Mouse (Mus musculus) gastrocnemius, adult 2 months (tissue): ENCODE measurements at regions not wholly inside any gene's neighbourhood (a gene's known extent, or its start where the extent isn't known, plus 50 kb on each side); places are given as distances from the start of the nearest gene placed in this dataset.

Source experiments
- DNase-seq: peaks from one replicate; pipeline ENCODE4 v3.0.0; 2022
- H3K27ac ChIP-seq: fragments of 200-600 bp; 2 replicates; pipeline ENCODE4 v1.8.1; 2022; ENCODE audit warnings: mild to moderate bottlenecking
- H3K4me3 ChIP-seq: fragments of 200-600 bp; 2 replicates; pipeline ENCODE4 v1.8.1; 2022; ENCODE audit warnings: mild to moderate bottlenecking, moderate library complexity
- CTCF ChIP-seq: fragments of 200-600 bp; IDR thresholded peaks from 2 replicates; pipeline ENCODE4 v1.8.1; 2022; ENCODE audit warnings: antibody characterized with exemption, mild to moderate bottlenecking, moderate library complexity
- intact Hi-C: fragments of 180-260 bp; cut with DNase I; formaldehyde crosslinking; loops from one replicate; pipeline ENCODE4 v1.15.1; 2025

DNA sequence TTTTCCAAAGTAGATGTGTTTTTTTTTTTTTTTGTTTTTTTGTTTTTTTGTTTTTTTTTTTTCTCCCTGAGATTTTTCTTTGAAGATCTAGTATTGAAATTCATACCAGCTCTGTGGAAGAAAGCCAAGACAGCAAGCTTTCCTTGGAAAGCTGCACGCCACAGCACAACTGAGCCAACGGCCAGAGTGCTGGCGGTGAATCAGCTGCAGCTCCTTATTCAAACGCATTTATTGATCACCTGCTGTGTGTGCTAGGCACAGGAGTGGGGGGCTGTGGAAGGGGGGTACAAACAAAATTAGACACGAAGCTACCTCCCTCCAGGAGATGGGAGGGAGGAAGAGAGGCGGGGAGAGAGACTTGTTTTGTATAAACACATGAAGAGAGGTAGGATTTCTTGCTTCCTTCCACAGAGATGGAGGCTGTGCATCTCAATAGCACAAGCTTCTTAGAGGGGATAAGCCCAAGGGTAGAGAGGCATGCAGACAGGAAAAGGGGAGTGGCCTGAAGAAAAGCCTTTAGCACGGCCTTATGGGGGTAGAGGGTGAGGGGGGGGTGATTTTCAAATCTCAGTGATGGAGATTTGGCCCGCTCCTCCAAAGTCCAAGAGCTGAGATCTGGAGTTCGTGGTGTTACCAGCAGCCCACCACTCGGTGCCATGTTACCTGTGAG is 170.1 kb upstream of the Pum3 start:
- TF ChIP-seq CTCF = no peak
- intact Hi-C loops = no loop called here
- H3K4me3 ChIP-seq = no peak overlapping the region
- DNase-seq = no peak
- no peak overlapping the region for H3K27ac ChIP-seq

DNA sequence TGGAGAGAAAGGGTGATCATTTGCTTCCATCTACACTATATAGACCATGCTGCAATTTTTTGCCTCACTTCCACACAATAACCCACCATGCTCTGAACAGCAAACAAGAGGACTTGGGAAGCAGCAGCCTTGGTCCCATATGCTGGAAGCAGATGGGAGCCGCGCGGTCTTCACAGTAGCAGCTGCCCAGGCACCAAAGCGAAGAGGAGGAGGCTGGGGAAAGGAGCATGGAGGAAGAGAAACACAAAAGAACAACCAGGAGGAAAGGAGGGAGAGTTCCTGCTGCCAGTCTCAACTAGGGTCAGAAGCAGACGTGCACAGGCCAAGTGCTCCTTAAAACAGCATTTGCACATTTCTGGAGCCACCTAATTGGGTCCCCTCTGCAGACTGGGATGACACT is 168.7 kb upstream of the Pum3 start:
- H3K27ac ChIP-seq = no peak overlapping the region
- intact Hi-C loops = no loop called here
- H3K4me3 ChIP-seq = no peak overlapping the region
- no peak for DNase-seq
- no peak for TF ChIP-seq CTCF

DNA sequence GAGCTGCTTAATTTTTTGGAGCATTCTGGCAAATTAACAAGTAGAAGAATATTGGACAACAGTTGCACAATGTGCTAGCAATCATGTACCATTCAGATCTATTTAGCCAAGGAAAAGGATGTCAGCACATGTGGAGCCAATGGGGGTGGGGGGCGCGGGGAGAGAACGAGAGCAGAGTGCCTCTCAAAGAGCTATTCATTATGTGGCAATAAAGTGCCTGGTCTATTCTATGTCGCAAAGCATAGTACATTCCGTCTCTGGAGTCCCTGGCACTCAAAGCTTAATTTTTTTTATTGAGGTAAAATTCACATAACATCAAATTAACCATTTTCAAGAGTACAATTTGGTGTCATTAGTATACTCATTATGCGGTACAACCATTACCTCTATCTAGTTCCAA is 155.9 kb upstream of the Pum3 start:
- H3K4me3 ChIP-seq = no peak overlapping the region

DNA sequence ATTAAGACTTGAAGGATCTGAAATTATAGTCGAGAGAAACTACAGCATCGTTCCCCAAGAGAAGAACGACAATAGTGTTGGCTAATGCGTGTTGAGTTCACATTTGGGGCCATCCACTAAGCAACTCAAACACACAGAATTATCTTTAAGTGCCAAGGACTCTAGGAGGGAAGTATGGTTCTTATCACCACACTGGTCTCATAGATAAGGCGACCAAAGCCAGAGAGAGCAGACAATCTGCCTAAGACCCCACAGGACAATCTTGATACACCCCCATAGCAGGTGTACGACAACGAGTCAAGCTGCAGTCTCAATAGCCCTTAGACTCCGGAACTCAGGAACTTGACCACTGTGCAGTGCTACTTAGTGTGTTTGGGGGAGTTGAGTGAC is 152.5 kb upstream of the Pum3 start:
- no peak for TF ChIP-seq CTCF

More for the DNA sequence above, 155.9 kb upstream of the Pum3 start:
- no peak for TF ChIP-seq CTCF
- intact Hi-C loops = no loop called here
- DNase-seq = no peak
- no peak overlapping the region for H3K27ac ChIP-seq

DNA sequence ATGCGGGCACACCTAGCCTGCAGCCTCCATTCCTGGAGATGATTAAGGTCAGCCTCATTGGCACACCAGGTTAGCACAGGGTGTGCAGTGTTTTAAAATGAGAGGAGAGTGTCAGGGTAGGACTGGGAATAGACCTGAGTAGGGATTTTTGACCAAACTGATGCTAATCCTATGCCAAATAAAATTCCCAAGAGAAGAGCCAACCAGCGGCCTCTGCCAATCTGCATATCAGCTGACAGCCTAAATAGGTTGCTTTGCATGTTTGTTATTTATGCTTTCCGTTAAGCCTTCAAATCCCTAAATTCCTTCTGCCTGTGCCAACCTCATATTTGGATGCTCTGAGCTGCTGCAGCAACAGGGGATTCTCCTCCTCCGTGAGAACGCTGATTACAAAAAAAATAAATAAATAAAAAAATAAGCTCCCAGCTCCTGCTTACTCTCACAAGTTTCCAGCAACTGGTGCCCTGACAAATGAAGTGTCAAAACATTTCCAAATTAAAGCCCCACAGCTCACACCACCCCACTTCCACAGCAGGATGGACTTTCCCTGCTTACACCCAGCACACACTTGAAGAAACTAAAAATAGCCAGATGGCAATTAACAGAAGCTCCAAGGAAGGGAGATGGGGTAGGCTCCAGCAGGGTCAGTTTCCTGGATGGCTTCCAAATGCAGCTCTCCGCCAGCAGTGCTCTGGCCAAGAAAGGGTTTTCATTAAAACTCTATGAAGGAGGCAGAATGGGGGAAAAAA is 151.9 kb upstream of the Pum3 start:
- H3K27ac ChIP-seq = no peak overlapping the region
- TF ChIP-seq CTCF = no peak
- no peak for DNase-seq
- intact Hi-C loops = no loop called here
- H3K4me3 ChIP-seq = no peak overlapping the region

More for the DNA sequence above, 152.5 kb upstream of the Pum3 start:
- Histone ChIP-seq H3K4me3 (no peak overlapping the region), H3K27ac (no peak overlapping the region)
- intact Hi-C loops = no loop called here
- no peak for DNase-seq

DNA sequence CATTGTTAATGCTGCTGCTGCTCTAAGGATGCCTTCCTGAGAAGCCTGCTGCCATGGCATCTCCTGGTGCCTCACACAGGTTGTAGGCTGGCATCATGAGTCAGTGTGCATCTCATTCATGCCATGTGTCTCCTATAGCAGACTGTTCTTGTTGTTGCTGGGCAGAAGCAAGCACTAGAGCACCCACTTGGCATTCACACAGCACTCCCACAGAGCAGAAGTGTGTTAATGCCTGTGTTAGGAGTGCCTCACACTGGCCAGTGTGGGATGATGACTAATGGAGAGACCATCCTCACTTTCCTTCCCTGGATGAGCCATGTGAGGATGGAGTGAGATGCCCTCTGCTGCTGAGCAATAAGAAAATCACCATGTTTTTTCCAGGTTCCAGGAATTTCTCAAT is 146.9 kb upstream of the Pum3 start:
- no peak for DNase-seq
- intact Hi-C loops = no loop called here
- no peak for TF ChIP-seq CTCF
- Histone ChIP-seq H3K4me3 (no peak overlapping the region), H3K27ac (no peak overlapping the region)

DNA sequence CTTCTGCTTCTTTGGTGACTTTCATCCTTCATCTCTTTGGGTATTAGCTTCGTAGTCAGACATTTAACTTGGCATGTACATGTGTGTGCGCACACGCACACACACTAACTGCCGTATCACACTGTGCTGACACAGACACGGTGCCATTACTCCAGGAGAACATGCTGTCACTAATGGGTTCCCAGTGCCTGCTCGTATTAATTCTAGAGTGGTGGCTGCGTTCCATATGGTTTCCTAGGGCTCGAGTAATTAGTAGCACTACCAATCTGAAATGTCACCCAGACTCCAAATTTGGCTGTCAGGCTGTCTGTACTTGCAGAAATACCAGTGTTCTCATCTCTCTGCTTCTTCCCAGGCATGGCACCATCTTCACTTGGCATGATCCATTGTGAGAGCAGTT is 137.3 kb upstream of the Pum3 start:
- Histone ChIP-seq H3K4me3 (no peak overlapping the region), H3K27ac (no peak overlapping the region)
- intact Hi-C loops = no loop called here
- no peak for DNase-seq
- no peak for TF ChIP-seq CTCF

DNA sequence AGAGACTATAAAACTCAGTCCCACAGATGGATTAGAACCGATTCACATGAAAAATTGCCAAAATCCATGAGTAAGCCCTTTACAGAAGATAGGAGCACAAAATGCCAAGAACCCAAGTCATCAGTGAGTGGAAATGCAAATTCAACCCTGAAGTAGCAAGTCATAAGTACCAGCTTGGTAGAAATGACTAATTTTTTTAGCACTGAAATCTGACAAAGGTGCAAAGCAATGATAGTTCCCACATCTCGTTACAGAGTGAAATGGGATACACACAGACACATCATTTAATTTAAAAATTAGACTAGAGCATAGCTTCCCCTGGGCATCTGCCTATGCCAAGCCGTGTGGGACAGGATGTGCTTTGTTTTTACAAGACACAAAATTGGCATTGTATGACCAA is 136.4 kb upstream of the Pum3 start:
- DNase-seq = no peak
- Histone ChIP-seq H3K27ac (no peak overlapping the region), H3K4me3 (no peak overlapping the region)
- intact Hi-C loops = no loop called here
- TF ChIP-seq CTCF = no peak

DNA sequence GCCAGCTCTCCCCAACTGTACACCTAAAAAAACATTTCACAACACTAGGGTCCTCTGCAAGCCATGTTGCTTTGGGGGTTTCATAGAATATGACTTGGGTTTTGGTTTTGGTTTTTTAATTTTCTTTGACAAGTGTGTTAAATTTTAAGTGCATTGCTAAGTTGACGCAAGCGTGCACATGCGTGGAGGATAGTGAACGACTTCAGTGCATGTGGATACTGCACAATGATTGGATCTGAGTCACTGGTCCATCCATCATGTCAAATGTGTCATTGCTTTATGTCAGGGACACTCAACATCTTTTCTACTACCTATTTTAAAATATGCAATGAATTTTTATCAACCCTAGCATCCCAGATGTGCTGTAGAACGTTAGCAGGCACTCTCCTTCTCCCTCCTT is 134.5 kb upstream of the Pum3 start:
- H3K27ac ChIP-seq = no peak overlapping the region
- DNase-seq = no peak
- intact Hi-C loops = no loop called here
- H3K4me3 ChIP-seq = no peak overlapping the region
- TF ChIP-seq CTCF = no peak

DNA sequence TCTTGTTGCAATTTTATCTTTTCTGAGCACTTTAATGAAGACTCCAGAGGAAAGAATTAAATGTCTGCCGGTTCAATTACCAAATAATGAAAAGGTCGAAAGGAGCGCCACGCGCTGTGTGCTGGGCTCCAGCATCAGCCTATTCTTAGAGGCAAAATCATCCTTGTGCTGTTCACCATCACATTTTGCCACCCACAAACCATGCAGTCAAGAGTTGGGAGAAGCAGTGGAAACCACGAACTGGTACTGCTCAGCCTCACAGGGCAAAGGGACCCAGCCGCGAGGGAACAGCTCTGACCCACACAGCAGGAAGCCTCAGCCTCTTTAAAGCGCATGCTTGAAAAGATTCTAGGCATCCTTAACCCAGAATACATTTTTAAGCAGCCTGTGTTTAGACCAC is 134.0 kb upstream of the Pum3 start:
- Histone ChIP-seq H3K4me3 (no peak overlapping the region), H3K27ac (no peak overlapping the region)
- TF ChIP-seq CTCF = no peak
- intact Hi-C loops = no loop called here
- no peak for DNase-seq

DNA sequence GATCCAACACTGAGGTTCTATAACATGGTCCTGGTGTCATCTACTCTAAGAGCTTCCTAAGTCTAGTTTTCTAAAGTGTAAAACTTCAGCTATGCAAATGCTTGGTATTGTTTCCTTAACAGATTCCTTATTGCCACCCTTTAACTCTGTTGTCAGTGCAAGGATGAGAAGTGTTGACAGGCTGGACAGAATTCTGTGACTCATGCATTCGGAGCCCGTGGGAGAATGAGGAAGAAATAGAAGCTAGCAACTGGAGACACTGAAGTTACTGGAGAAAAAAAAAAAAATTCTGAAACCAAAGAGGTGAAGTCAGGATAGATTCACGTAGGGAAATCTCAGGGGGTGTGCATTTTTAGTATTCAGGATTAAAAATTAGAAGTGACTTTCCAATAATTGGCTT is 128.6 kb upstream of the Pum3 start:
- intact Hi-C loops = no loop called here
- no peak overlapping the region for H3K4me3 ChIP-seq
- TF ChIP-seq CTCF = no peak
- DNase-seq = no peak
- H3K27ac ChIP-seq = no peak overlapping the region

DNA sequence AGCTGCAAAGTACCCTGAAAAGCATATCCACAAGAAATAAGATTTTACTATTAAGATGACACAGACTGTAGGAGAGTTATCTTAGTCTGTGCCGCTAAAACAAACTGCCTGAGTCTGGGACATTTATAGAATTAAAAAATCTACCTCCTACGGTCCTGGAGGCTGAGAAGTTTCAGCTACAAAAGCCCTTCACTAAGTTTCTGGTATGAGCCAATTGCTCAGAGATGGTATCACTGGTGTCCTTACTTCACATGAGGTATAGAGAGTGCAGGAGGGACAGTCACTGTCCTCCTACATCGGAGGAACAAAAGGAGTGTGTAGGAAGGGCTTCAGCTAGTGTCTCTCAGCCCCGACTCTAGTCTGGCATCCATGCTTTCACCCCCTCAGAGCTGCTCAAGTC is 127.1 kb upstream of the Pum3 start:
- intact Hi-C loops = no loop called here
- no peak for TF ChIP-seq CTCF
- DNase-seq = no peak
- Histone ChIP-seq H3K27ac (no peak overlapping the region), H3K4me3 (no peak overlapping the region)

DNA sequence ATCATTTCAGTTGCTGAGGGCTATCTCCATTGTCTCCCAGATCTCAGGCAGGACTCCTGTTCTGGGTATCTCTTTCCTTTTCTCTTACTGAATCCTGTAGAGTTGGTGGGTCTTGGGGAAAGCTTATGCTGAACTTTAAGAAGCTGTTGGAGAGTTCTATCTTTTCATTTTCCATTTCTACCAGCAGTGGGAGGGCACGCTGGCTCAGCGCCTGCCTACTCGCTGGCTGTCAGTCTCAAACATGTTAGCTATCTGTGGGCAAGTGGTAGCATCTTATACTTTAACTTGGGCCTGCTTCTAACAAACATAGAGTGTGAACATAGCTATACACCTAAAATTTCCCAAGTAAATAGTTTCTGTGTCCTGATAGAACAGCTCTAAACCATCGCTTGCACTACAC is 125.2 kb upstream of the Pum3 start:
- intact Hi-C loops = no loop called here
- Histone ChIP-seq H3K27ac (no peak overlapping the region), H3K4me3 (no peak overlapping the region)
- TF ChIP-seq CTCF = no peak
- DNase-seq = no peak

DNA sequence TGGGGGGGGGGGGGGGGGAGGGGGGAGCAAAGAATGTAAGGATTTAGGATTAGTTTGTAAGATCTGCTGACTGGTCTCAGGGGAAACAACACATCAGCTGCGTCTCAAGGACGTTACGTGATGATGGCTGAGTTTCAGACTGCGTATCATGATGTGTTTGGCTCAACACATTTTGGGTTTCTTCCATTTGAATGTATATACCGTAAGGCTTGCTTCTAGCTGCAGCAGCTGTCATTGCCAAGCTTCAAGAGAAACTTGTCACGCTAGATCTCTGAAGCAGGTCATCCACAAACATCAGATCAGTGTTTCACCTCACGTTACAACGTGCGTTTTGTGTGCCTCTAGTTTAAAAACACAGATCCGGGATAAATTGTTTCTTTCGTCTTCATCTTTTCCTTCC is 123.6 kb upstream of the Pum3 start:
- Histone ChIP-seq H3K4me3 (no peak overlapping the region), H3K27ac (no peak overlapping the region)
- intact Hi-C loops = no loop called here
- DNase-seq = no peak
- TF ChIP-seq CTCF = no peak
